Mouse (Mus musculus) neural tube, embryonic 10.5 days (tissue): ENCODE data around the gene Fam172a.

Experiments
- DNase-seq: peaks from one replicate; pipeline ENCODE4 v3.0.0-alpha.2; 2017; ENCODE audit warnings: low spot score; ENCODE audit errors: extremely low spot score

Fam172a gene

GRCm38 (mm10) chr13:78178021-78178420, 476.2 kb downstream of the Fam172a start:
- no peak for DNase-seq

GRCm38 (mm10) chr13:78178771-78179170, 476.9 kb downstream of the Fam172a start:
- DNase-seq = no peak

- DNase-seq = peak; percentile 77
These were observed 477.7 kb downstream of the Fam172a start for GRCm38 (mm10) chr13:78179312-78180097.

GRCm38 (mm10) chr13:78180261-78180660, 478.4 kb downstream of the Fam172a start:
- DNase-seq = no peak

- DNase-seq = peak; percentile 62
These were observed 479.5 kb downstream of the Fam172a start for GRCm38 (mm10) chr13:78181071-78181929.

GRCm38 (mm10) chr13:78181930-78182558, 480.2 kb downstream of the Fam172a start:
- DNase-seq = peak; percentile 55

- peak; percentile 45 for DNase-seq
These were observed 481.2 kb downstream of the Fam172a start for GRCm38 (mm10) chr13:78183004-78183403.

- DNase-seq = peak; percentile 46
These were observed 482.2 kb downstream of the Fam172a start for GRCm38 (mm10) chr13:78183986-78184385.

GRCm38 (mm10) chr13:78184786-78185466, 483.1 kb downstream of the Fam172a start:
- DNase-seq = peak; percentile 42

- DNase-seq = peak; percentile 47
These were observed 484.6 kb downstream of the Fam172a start for GRCm38 (mm10) chr13:78186340-78186946.

- peak; percentile 21 for DNase-seq
These were observed 486.0 kb downstream of the Fam172a start for GRCm38 (mm10) chr13:78187833-78188232.

GRCm38 (mm10) chr13:78189586-78189985, 487.8 kb downstream of the Fam172a start:
- DNase-seq = peak; percentile 36

- no peak for DNase-seq
These were observed 491.4 kb downstream of the Fam172a start for GRCm38 (mm10) chr13:78193211-78193610.

- DNase-seq = no peak
These were observed 492.5 kb downstream of the Fam172a start for GRCm38 (mm10) chr13:78194135-78194849.

GRCm38 (mm10) chr13:78194850-78195600, 493.2 kb downstream of the Fam172a start:
- DNase-seq = peak; percentile 71

- peak; percentile 60 for DNase-seq
These were observed 493.8 kb downstream of the Fam172a start for GRCm38 (mm10) chr13:78195601-78196115.

GRCm38 (mm10) chr13:78196236-78196796, 494.5 kb downstream of the Fam172a start:
- no peak for DNase-seq

- no peak for DNase-seq
These were observed 495.5 kb downstream of the Fam172a start for GRCm38 (mm10) chr13:78197286-78197818.
